Mouse (Mus musculus): ENCODE results near the gene Catsperz.
A peak's percentile ranks its signal among the peaks of the same experiment; 100 is the strongest.

The Catsperz gene

DNA sequence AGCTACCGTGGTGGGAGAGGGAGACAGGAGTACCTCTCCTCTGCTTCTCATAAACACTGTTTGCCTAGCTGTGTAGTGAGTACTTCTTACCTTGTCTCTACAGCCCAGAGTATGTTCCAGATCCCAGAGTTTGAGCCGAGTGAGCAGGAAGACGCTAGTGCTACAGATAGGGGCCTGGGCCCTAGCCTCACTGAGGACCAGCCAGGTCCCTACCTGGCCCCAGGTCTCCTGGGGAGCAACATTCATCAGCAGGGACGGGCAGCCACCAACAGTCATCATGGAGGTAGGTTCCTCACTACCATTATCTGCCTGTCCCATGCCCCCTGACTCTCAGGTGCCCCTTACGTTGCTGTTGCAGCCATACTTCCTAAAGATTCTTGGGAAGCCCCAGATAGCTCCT is 17.6 kb upstream of the Catsperz start:
- DNase-seq, result no peak

DNA sequence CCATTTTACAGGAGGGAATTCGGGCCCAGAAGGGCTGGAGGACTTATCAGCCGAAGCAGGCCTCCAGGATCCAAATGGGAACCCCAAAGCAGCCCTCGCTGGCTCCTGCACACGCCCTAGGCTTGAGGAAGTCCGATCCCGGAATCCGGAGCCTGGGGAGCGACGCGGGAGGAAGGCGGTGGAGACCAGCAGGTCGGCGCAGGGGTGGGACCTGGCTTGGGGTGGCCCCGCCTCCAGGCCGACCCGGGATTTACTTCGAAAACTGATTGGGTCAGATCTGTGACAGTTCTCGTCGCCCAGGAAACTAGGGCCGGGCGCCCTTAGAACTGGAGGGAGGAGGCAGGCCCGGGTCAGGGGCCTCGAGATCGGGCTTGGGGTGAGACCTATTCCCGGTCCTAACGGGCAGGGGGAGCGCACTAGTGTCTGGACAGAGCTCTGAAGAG is 17.1 kb upstream of the Catsperz start, which contains the start of gene Gpr137:
TSS of gene Gpr137 (minus strand) at position 232 of the 443 bp plus-strand sequence.
- peak; percentile 93 to 95 for DNase-seq

DNA sequence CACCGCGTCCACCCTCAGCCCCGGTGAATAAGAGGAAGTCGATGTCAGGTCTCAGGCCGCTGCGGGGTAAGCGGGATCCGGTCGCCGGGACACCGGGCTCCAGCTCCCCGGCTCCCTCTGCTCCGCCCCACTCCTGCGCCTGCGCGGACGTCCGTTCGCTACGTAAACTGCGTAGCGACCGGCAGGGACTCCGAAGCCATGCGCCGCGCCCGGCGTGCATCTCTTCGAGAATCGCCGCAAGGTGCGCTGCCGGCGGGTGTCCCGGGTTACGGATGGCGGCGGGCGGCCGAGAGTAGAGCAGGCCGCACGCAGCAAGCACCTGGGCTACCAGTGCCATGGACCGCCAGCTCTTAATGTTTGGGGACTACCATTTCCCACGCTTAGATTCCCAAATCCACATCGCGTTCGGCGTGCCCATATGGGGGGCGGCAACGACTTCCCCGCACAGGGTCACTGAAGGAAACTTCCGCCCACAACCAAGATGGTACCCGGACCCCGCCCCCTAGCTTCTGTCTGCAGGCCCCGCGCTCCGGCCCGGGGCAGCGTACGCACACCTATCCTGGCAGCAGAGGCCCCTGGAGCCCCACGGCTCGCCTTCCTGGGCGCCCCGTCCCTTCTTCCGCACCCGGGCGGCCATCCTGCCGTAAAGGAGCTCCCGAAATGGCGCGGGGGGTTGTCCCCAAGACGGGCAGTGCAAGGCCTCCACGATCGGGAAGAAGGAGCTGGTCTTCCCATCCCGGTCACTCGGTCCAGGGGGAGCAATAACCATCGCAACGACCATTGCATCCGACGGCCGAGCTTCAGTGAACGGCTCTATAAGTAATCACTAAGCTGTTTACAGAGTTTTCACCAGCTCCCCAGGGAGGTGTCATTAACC is 16.4 kb upstream of the Catsperz start, which contains the start of gene Bad:
TSS of gene Bad (plus strand) at position 490 of the 877 bp plus-strand sequence.
- DNase-seq, result peak; percentile 97 to 98

DNA sequence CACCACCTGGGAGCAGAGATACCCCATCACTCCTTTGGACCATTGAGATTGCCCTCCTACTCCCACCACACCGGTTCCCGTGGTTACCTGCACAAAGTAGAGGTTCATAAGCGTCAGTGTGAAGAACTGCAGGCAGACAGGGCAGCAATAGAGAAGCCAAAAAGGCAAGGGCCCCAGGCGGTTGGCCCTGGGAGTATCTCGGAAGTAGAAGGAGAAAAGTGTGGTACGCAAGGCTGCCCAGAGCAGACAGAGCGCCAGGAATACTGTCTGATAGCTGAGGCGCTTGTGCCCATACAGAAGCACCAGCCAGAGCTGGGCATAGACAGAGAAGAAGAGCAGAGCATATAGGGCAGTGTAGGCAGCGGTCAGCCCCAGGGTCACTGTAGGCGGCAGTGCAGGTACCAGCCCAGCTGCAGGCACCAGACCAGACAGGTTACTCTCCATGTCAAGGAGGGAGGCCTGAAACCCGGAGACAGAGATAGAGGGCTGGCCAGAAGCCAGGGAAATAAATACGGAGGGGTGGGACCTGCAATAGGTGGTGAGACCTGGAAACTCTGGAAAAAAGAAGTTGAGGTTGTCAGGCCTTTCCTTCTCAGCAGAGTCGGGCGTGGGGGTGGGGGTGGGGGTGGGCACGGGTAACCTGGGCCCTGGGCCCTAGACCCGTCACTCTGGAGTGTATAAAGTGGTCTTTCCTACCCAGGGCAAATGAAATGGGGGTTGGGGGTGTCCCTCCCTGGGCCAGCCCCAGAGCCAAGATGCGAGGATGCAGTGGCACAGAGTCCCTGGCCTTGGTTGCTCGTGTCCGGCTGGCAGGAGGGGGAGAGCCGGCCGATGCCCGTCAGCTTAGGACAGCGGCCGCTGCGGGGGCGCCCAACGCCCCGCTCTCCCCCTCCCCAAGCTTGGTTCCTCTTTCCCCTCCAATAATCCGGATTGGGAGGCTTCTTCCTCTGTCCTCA is 15.5 kb upstream of the Catsperz start:
- peak; percentile 48 to 55 for DNase-seq

DNA sequence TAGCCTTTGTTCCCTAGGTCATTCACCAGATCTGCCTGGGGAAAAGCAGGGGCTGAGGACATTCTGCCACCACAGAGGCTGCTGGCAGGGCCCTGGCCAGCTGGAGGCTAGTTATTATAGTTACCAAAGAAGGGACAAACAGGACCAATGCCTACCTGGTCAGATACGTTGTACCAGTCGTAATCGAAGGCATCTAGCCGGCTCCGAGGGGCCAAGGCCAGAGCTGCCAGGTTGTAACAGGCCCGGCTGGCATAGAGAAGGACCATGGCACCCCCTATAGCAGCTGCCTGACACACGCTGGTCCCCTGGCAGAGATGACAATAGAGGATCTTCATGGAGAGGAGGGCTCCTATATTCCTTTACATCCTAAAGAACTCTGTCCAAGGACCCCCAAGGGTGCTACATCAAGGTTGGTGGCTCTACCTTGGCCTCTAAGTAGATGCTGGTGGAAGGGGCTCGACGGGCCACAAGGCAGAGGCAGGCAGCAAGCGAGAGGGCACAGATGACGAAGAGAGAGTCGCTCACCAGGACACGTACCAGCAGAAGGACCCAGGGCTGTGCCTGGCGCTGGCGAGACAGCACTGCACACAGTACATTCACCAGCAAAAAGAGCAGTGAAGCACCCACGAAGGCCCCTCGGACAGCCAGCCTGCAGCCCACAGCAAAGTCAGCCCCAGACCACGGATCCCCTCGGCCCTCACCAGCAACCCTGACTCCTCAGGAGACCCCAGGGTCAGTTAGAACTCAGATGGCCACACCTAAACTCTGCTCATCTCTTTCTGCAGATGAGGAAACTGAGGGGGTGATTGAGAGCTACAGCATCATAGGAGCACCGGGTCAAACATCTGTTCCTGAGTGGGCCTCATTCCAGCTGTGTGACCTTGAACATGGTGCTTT is 14.2 kb upstream of the Catsperz start:
- peak; percentile 39 to 49 for DNase-seq

GRCm38 (mm10) chr19:6937541-6938465 is 12.6 kb upstream of the Catsperz start:
- DNase-seq, result peak; percentile 78 to 79

DNA sequence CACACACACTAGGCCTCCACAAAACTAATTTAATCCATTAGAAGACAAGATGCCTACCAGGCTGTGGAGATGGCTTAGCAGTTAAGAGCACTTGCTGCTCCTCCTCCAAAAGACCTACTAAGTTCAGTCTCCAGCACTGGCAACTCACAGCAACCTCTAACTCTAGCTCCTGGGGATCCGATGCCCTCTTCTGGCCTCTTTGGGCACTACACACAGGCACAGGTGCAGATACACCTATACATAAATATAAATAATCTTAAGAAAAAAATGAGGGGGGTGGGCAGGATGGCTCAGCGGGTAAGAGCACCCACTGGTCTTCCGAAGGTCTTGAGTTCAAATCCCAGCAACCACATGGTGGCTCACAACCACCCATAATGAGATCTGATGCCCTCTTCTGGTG is 11.1 kb upstream of the Catsperz start:
- DNase-seq, result peak; percentile 59 to 64

DNA sequence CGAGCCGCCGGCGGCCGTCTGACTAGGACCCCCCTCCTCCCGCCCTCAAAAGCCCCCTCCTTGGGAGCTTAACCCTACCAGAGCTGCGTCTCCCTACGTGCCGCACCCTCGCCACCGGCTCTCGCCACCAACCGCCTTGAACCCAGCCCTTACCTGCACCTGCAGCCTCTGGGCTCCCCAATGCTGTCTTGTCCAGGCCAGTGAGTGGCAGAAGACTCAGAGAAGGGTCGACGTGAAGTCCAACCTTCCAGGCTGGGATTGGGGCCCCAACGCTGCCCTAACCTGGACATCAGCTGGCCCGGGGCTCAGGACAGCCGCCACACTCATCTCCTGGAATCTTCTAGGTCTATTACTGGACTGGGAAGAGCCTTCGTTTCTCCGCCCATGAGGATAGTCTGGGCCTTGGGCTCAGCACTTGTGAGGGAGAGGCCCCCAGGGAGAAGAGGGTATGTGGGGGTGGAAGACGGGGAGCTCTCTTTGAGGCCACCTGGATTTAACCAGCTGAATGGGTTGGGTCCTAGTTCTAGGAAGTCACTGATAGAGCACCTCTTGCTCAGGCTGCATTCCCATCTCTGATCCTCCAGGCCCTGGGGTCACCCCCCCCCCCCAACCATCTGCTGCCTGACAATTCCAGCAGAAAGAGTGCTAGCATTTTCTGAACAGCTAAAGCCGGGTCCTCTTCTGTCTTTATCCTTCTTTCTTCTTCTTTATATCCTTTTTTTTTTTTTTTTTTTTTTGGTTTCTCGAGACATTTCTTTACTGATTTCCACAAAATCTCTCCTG is 9.2 kb upstream of the Catsperz start, which contains the start of gene Kcnk4:
TSS of gene Kcnk4 (minus strand) at position 321 of the 783 bp plus-strand sequence.
- DNase-seq, result peak; percentile 60 to 64

DNA sequence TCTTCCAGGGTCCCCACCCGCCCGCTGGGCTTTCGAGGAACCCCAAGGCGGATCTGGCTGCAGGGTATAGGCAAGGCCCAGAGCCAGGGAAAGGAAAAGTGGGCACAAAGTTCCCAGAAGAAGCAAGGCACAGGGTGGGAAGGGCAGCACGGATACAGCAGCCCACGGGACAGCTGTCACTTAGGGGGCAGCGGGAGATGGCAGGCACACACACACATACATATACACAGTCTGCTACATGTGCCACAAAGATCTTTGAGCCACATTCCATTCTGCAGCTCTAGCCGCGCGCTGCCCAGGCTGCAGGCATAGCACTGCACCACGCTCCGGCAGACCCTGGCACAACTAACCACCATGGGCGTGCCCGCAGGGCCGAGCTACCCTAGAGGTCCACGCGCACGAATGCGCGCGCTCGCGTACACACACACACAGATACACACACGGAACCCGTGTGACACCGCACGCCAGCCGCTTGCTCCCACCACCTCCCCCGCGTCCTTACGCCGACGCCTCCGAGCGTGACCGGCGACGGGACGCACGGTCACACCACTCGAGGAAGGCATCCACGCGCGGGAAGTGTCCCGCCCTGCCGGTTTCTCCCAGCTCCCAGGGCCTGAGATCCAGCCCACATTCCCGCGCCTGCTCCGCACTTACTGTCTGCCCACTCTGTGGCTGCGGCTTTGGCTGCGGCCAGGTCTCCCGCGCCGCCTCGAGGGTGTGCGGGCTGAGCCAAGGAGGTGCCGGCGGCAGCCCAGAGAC is 8.4 kb upstream of the Catsperz start:
- peak; percentile 71 to 76 for DNase-seq

DNA sequence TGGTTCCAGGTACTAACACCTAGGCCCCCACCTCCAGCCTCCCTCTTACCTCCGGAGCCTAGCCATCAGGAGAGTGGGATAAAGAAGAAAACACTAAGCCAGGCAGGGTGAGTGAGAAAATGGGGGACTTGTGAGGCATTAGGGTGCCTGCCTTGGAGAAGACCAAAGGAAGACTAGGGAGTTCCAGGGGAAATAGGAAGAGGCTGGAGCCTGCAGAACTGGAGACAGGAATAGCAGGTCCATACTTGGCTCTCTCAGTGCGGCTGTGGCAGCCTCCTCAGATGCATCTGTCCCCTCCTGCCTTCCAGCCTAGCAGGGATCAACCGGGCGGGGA is 7.9 kb upstream of the Catsperz start:
- no peak for DNase-seq

DNA sequence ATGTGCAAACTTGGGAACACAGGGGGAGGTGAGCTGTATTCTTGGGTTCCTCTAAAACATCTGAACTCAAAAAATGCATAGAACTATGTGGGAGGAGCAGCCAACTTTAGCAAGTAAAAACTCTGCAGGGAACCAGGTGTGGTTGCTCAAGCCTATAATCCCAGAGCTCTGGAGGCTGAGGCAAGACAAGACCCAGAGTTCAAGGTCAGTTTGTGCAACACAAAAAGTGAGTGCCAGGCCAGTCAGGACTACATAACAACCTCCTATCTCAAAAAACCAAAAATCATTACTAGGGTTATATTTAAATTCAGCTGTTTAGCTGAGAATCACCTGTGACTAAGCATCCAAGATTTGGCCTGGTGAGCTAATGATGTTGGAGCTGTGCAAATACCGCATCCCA is 6.8 kb upstream of the Catsperz start:
- no peak for DNase-seq

GRCm38 (mm10) chr19:6931002-6931401 is 5.8 kb upstream of the Catsperz start:
- DNase-seq, result no peak

- no peak for DNase-seq
These were observed 2.9 kb upstream of the Catsperz start for GRCm38 (mm10) chr19:6928080-6928479.

GRCm38 (mm10) chr19:6926559-6927255 is 1.5 kb upstream of the Catsperz start:
- DNase-seq, result peak in 1 of 2 experiments; percentile 40

GRCm38 (mm10) chr19:6925611-6926329 is 590 bp upstream of the Catsperz start:
- peak in 1 of 2 experiments; percentile 44 for DNase-seq

DNA sequence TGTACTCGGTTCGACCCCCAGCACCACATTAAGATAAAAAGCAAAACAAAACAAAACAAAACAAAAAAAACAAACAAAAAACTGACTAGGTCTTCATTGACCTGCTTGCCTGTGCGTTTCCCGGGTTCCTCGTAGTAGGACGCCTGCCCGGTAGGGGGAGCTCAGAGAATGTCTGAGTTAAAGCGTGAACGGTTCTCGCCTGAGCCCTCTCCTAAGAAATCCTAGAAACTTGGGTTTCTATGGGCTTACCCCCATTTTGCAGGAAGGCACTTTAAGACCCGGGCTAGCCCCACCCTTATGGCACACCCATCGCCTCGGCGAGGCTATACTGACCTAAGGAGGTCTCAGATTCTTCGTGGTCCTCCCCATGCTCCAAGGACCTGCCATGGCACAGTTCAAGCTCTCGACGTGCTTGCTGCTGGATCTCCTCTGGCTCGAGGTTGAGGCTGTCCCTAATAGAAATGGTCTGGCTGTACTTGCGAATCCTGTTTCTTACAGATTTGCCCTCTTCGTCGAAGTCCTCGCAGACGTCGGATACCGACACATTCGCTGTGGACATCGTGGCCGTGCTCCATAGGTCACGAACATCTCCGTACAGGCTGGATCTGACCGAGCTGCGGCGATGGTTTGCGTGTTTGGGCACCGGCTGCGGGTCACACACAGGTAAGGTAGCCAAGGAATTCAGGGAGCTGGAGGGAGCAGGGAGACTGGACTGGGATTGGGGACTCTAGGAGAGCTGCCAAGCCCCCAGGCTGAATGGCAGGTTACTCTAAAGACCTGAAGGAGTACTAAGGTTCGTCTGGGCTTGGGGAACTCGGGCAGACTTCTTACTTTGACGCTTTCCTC is 496 bp downstream of the Catsperz start:
- DNase-seq, result peak; percentile 95 to 97
